Mouse (Mus musculus): ENCODE data around the gene 2810004N23Rik. TPM values are rescaled to one million over a fixed set of nuclear protein-coding genes. Genes with fewer than 3 reads are reported as not detected.
A peak's percentile ranks its signal among the peaks of the same experiment; 100 is the strongest.

2810004N23Rik gene
- polyA plus RNA-seq (2016; fragmentation: Nextera tagmentation; extraction: Ambion mirVana): 71.0 and 82.9 TPM in 2 replicates

DNA sequence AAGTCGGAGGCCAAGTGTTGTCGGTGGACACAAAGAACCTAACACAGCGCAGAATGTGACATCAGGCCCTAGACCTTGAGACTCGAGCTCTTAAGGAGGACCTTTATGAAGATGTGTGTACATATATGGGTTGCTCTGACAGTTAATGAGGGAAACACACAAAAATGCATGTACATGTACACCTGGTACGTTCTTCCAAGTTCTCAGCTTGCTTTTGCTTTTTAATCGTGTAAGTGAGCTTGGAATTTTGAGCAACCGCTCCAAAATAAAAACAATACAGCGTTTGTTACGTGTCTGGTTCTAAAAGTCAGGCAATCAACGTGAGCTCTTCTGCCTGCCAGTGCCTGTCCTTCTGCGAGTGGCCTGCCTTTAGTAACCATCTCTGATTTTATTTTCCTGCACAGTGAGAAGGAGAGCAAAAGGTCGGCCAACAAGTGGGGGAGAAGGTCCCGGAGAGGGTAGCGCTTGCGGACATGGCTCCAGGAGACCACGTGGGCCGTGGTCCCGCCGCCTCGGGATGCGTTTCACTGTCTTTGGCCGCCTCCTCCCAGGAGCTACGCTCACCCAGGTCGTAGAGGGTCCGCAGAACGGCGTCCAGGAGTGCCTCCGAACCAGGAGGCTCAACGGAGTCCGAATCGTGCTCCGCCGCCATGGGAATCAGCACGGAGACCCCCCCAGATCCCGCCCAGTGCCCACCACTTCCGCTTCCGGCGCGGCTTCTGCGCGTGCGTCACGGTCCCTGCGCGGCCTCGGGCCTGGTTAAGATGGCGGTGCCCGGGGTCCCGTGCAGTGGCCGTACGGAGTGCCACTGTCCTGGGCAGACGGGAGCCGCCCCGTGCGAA, at the start of gene 2810004N23Rik, which contains the start of gene Gnpat:
2810004N23Rik (minus strand) TSS at position 800 of the 842 bp plus-strand sequence.
Gnpat (plus strand) TSS at position 713 of the 842 bp plus-strand sequence.
- peak; percentile 100 for DNase-seq (ENCODE audit: low spot score)
- Histone ChIP-seq H3K27ac (peak within 1 kb of the TSS; percentile 99), H3K36me3 (peaks cover 60% of the 10 kb centered on the region), H3K4me1 (peaks cover 12% of the 10 kb centered on the region), H3K27me3 (ENCODE audit: low read depth, poor library complexity, severe bottlenecking) (no peaks in the 10 kb centered on the region), H3K9me3 (replicated peaks) (no peaks in the 10 kb centered on the region), H3K4me3 (peak within 1 kb of the TSS; percentile 97)
- WGBS: 2% methylated on average over 55 of the region's 55 CpGs

DNA sequence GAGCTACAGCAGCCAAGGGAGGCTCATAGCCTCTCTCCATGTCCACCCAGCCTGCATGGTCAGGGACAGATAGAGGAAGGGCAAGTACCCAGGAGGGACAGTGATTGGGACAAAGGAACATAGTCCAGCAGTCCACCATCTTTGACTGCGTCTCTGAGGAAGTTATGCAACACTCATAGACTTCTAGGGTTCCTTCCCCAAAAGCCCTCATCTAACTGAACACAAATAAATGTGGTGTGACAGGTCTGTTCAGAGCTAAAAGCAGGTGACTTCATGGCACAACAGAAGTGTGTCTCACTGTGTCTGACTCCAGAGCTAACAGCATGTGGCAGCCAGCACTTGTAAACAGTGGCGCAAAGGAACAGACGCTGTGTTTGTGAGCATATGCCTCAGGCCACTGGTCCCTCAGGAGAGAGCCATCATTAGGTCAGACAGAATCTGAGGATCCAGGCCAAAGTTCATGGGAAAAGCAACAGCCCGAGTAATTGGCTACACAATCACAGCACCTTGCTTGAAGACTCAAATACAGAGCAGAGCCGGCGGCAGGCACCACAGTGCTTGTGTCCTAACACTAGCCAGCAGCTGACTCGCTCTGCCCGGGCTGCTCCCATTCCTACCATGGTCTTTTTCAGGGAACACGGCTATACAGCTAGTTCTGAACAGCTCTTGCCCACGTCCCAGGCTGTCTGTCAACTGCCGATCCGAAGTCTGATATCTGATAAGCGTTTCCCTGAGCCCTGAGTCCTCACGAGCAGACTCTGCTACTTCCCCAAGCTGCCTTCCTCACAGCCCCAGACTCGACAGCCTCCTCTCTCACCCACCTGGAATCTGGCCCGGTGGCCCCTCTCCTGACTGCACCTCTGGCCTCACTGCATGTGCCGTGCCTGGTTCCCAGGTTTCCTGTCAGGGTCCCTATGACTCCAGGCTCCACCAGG, 49.3 kb upstream of the 2810004N23Rik start:
- no peak for DNase-seq (ENCODE audit: low spot score)
- no peaks in the 10 kb centered on the region for H3K4me1 ChIP-seq
- H3K27me3 ChIP-seq (ENCODE audit: low read depth, poor library complexity, severe bottlenecking): no peaks in the 10 kb centered on the region
- peaks cover 87% of the 10 kb centered on the region for H3K36me3 ChIP-seq
- no peaks in the 10 kb centered on the region for H3K9me3 ChIP-seq (replicated peaks)
- no peak overlapping the region for H3K27ac ChIP-seq
- H3K4me3 ChIP-seq: no peak overlapping the region
- WGBS: 87% methylated on average over 17 of the region's 17 CpGs

DNA sequence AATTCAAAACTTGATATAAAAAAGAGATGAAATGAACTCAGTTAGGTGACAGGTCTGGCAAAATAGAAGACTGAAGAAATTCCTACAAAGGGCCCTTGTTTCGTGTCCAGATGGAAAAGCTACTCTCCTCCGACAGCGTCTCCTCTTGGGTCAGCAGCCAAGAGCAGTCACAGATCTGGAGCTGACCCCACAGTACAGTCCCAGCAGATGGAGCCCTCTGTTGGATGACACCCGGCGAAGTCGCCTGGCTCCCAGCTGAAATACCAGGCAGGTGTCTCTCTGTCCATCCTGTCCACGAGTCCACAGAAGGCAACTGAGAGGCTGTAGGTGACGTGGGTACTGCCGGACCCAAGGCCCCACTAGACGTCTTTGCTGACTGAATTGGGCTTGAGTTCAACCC, 47.4 kb upstream of the 2810004N23Rik start:
- Histone ChIP-seq H3K4me1 (no peaks in the 10 kb centered on the region), H3K4me3 (no peak overlapping the region), H3K27ac (no peak overlapping the region), H3K9me3 (replicated peaks) (no peaks in the 10 kb centered on the region), H3K36me3 (peaks cover 98% of the 10 kb centered on the region), H3K27me3 (ENCODE audit: low read depth, poor library complexity, severe bottlenecking) (no peaks in the 10 kb centered on the region)
- 88% methylated on average over 10 of the region's 10 CpGs for WGBS
- no peak for DNase-seq (ENCODE audit: low spot score)

GRCm38 (mm10) chr8:124909936-124910335, 47.0 kb upstream of the 2810004N23Rik start:
- Histone ChIP-seq H3K36me3 (peaks cover 98% of the 10 kb centered on the region), H3K27ac (no peak overlapping the region), H3K27me3 (ENCODE audit: low read depth, poor library complexity, severe bottlenecking) (no peaks in the 10 kb centered on the region), H3K9me3 (replicated peaks) (no peaks in the 10 kb centered on the region), H3K4me1 (no peaks in the 10 kb centered on the region), H3K4me3 (no peak overlapping the region)
- DNase-seq (ENCODE audit: low spot score): no peak
- 96% methylated on average over 16 of the region's 16 CpGs for WGBS

GRCm38 (mm10) chr8:124905482-124905881, 42.6 kb upstream of the 2810004N23Rik start:
- 91% methylated on average over 2 of the region's 2 CpGs for WGBS
- H3K9me3 ChIP-seq (replicated peaks): no peaks in the 10 kb centered on the region
- H3K27me3 ChIP-seq (ENCODE audit: low read depth, poor library complexity, severe bottlenecking): no peaks in the 10 kb centered on the region
- peaks cover 92% of the 10 kb centered on the region for H3K36me3 ChIP-seq
- H3K4me1 ChIP-seq: no peaks in the 10 kb centered on the region
- H3K27ac ChIP-seq: no peak overlapping the region
- no peak for DNase-seq (ENCODE audit: low spot score)
- no peak overlapping the region for H3K4me3 ChIP-seq

GRCm38 (mm10) chr8:124903198-124903597, 40.3 kb upstream of the 2810004N23Rik start:
- H3K36me3 ChIP-seq: peaks cover 83% of the 10 kb centered on the region

DNA sequence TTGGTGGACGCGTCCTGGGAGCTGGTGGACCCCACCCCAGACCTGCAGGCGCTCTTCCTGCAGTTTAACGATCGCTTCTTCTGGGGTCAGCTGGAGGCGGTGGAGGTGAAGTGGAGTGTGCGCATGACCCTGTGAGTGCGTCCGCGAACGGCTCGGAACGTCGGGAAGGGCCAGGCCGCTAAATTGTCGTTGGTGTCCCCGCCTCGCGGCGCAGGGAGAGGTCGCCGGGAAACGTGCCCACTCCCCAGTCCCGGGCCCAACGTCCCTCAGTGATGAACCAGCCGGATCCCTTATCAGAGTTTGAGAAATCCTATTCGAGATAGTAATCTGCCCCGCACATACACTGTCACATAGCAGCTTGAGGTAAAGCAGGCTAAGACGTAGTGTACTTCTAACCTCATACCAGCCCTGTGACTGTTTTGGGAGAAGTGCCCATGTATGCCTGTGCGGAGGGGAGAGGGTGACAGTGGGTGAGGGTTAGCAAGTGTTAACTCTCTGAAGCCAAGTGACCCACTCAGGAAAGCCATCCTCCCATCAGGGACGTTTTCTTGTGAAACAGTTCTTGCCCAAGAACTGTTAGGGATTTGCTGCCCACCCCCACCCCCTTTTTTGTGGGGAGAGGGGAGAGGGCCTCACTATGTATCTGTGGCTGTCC, 35.5 kb upstream of the 2810004N23Rik start:
- Histone ChIP-seq H3K27ac (peak overlapping the region; percentile 85), H3K27me3 (ENCODE audit: low read depth, poor library complexity, severe bottlenecking) (no peaks in the 10 kb centered on the region), H3K36me3 (peaks cover 68% of the 10 kb centered on the region), H3K4me1 (peaks cover 26% of the 10 kb centered on the region), H3K9me3 (replicated peaks) (no peaks in the 10 kb centered on the region), H3K4me3 (peak overlapping the region; percentile 97)
- 7% methylated on average over 31 of the region's 31 CpGs for WGBS
- no peak for DNase-seq (ENCODE audit: low spot score)

More at GRCm38 (mm10) chr8:124903198-124903597, 40.3 kb upstream of the 2810004N23Rik start:
- Histone ChIP-seq H3K4me1 (peaks cover 7% of the 10 kb centered on the region), H3K9me3 (replicated peaks) (no peaks in the 10 kb centered on the region), H3K27ac (no peak overlapping the region), H3K27me3 (ENCODE audit: low read depth, poor library complexity, severe bottlenecking) (no peaks in the 10 kb centered on the region), H3K4me3 (no peak overlapping the region)
- no peak for DNase-seq (ENCODE audit: low spot score)
- WGBS: 94% methylated on average over 15 of the region's 15 CpGs

DNA sequence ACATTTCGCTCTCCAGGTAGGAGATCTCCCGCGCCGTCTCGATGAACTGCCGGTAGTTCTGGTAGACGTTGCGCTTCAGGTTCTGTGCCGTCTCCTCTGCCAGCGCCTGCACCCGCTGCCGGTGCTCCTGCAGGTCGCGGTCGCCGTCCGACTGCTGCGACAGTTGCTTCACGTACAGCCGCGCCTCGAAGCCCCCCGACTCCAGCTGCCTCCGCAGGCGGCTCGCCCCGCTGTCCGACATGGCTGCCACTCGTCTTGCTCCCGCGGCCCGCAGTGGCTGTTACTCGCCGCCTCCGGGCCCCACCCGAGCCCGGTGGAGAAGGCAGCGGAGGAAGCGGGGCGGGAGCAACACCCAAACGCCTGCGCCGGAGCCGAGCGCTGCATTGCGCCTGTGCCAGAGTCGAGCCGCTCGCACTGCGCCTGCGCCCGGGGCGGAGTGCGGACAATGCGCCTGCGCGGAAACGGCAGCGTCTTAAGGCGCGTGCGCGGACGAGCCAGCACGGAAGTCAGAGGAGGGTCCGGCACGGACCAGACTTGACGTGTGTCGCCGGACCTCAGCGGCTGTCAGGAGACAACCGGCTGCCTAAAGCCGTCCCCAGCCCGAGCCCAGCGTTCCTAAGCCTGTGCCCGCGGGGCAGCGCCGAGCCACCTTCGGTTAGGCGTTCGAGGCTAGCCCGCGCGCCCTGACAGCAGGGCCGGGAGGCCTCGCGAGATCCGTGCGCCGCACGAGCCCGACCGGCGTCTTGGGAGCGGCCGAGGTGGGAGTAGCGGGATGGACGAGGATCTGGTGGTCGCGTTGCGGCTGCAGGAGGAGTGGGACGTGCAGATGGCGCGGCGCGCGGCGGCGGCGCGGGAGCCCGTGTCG, 34.7 kb upstream of the 2810004N23Rik start, which contains the start of the genes Exoc8 and Sprtn:
Exoc8 (minus strand) TSS at position 320 of the 865 bp plus-strand sequence.
Sprtn (plus strand) TSS at position 501 of the 865 bp plus-strand sequence.
- Histone ChIP-seq H3K4me1 (peaks cover 32% of the 10 kb centered on the region), H3K4me3 (peak within 1 kb of the TSS; percentile 97), H3K27me3 (ENCODE audit: low read depth, poor library complexity, severe bottlenecking) (no peaks in the 10 kb centered on the region), H3K27ac (peak within 1 kb of the TSS; percentile 85), H3K36me3 (peaks cover 64% of the 10 kb centered on the region), H3K9me3 (replicated peaks) (no peaks in the 10 kb centered on the region)
- under 1% methylated on average over 114 of the region's 114 CpGs for WGBS
- peak; percentile 100 for DNase-seq (ENCODE audit: low spot score)

DNA sequence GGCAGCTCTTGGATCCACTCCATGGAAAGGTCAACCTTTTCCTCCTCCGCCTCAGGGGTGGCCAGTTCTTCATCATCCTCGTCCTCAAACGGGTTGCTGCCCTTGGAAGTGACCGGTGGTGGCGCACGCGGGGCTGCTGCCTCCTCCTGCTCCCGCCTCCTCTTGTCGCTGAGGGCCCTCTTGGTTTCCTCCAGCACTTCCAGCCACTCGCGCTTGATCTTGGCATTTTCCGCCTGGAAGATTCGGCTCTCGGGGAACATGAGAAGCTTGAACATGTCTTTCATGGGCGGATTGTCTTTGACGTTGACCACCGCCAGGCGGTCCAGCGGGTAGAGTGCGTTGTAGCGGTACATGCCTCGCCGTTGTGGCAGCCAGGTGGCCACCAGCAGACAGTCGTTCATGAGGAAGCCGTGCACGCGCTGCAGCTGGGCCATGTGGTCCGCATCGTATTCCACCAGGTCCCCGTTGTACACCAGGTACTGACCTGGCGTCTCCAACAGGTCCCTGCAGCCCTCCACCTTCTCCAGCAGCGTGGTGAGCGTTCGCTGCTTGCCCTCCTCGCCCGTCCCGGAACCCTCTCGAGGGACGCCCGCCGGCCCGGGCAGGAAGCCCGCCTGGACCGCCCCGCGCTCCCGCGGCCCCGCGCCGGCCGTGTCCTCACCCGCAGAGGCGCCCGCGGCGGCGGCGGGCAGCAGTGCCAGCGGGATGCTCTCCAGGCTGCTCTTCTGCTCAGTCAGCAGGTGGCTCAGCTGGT, 33.9 kb upstream of the 2810004N23Rik start:
- Histone ChIP-seq H3K36me3 (peaks cover 58% of the 10 kb centered on the region), H3K4me3 (peak overlapping the region; percentile 97), H3K9me3 (replicated peaks) (no peaks in the 10 kb centered on the region), H3K4me1 (peaks cover 37% of the 10 kb centered on the region), H3K27ac (peak overlapping the region; percentile 85), H3K27me3 (ENCODE audit: low read depth, poor library complexity, severe bottlenecking) (no peaks in the 10 kb centered on the region)
- 2% methylated on average over 60 of the region's 60 CpGs for WGBS
- peak; percentile 75 for DNase-seq (ENCODE audit: low spot score)

DNA sequence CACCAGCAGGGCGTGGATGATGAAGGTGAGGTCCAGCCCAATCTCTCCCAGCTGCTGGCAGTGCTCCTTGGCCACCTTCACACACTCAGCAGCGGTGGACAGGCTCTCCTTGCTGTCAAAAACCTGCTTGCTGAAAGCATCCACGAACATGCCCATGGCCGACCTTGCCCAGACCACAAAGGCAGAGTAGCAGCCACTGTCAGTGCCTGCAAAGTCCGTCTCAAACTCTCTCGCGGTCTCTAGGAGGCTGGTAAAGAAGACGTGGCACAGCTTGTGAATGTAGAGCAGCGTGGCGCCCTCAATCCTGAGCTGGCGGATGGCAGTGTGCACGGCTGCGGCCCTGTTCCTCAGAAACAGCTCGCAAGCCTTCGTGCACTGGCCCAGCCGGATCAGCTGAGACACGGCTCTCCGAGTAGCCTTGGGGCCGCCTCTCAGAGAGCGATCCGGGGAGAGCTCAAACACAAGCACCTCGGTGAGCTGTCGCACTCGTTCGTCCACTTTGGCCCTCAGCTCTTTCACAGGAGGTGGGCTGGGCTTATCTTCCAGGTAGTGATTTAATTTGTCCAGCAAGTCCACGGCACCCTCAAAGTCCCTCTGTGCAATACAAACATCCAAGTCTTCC, 33.2 kb upstream of the 2810004N23Rik start:
- WGBS: 89% methylated on average over 26 of the region's 26 CpGs
- no peak for DNase-seq (ENCODE audit: low spot score)
- no peaks in the 10 kb centered on the region for H3K9me3 ChIP-seq (replicated peaks)
- peaks cover 59% of the 10 kb centered on the region for H3K36me3 ChIP-seq
- no peaks in the 10 kb centered on the region for H3K27me3 ChIP-seq (ENCODE audit: low read depth, poor library complexity, severe bottlenecking)
- peak overlapping the region; percentile 97 for H3K4me3 ChIP-seq
- H3K27ac ChIP-seq: peak overlapping the region; percentile 85; the same call in 1 of the 2 replicates
- H3K4me1 ChIP-seq: peaks cover 37% of the 10 kb centered on the region

GRCm38 (mm10) chr8:124892596-124892995, 29.7 kb upstream of the 2810004N23Rik start:
- H3K36me3 ChIP-seq: peaks cover 76% of the 10 kb centered on the region
- no peak overlapping the region for H3K27ac ChIP-seq
- 0 out of 2 replicates have a peak, but pooled peaks cover 1% of the 10 kb centered on the region for H3K9me3 ChIP-seq (replicated peaks)
- peak; percentile 37 for DNase-seq (ENCODE audit: low spot score)
- 43% methylated on average over 3 of the region's 3 CpGs for WGBS
- H3K4me3 ChIP-seq: no peak overlapping the region
- H3K27me3 ChIP-seq (ENCODE audit: low read depth, poor library complexity, severe bottlenecking): no peaks in the 10 kb centered on the region
- peaks cover 30% of the 10 kb centered on the region for H3K4me1 ChIP-seq

All from limb, embryonic 10.5 days (tissue).